Mouse (Mus musculus): ENCODE measurements around the gene 1700037C18Rik. TPM values are rescaled to one million over a fixed set of nuclear protein-coding genes. Genes with fewer than 3 reads are reported as not detected.

Gene 1700037C18Rik
- 19.5 and 20.7 TPM in 2 replicates for polyA plus RNA-seq (2012; rRNA removed)

GRCm38 (mm10) chr16:3908537-3909111 lies at the start of gene 1700037C18Rik, which contains the start of gene Cluap1:
TSS of gene 1700037C18Rik (minus strand) at chr16:3908689.
TSS of gene Cluap1 (plus strand) at chr16:3908801.
- Histone ChIP-seq H3K4me1 (ENCODE audit: control insufficient read depth, insufficient read depth, low read length) (peaks cover 4% of the 10 kb centered on the region; the same call in 1 of the 2 replicates), H3K36me3 (ENCODE audit: control insufficient read depth, insufficient read depth, low read length) (peaks cover 1% of the 10 kb centered on the region; the same call in 1 of the 2 replicates), H3K27ac (ENCODE audit: insufficient read depth, low read depth, low read length) (peak within 1 kb of the TSS; percentile 83), H3K27me3 (replicated peaks; ENCODE audit: control insufficient read depth, insufficient read depth, low read length) (no peaks in the 10 kb centered on the region), H3K4me3 (ENCODE audit: insufficient read depth, low read depth, low read length) (peak within 1 kb of the TSS; percentile 74)
- under 1% methylated on average over 33 of the region's 33 CpGs for WGBS
- TF ChIP-seq POLR2A (IDR thresholded peaks at IDR 0.05; ENCODE audit: low read depth, low read length) (peak; percentile 45), CTCF (conservative IDR thresholded peaks at IDR 0.05; ENCODE audit: insufficient read depth, insufficient read length, low read depth, low read length) (peak; percentile 84)
- DNase-seq, result peak; percentile 98

DNA sequence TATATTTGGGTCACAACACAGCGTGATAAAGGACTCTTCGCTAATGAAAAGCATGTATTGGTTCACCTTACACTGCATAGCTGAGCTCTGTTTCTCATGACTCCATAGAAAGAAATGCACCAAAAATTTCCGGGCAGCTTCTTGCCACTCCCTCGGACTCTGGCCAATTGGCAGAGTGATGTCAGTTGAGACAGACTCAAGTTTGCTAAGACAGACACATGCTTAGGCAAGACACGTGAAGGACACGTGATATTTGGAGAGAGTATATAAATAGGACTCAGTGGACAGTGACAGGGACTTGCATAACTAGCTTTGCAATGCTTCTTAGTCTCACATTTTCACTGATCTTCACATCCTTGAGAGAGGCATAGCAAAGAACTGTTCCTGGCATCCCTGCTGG lies 47.9 kb upstream of the 1700037C18Rik start:
- no peak for TF ChIP-seq POLR2A (IDR thresholded peaks at IDR 0.05; ENCODE audit: low read depth, low read length)
- TF ChIP-seq CTCF (conservative IDR thresholded peaks at IDR 0.05; ENCODE audit: insufficient read depth, insufficient read length, low read depth, low read length), result no peak
- 87% methylated on average over 6 of the region's 6 CpGs for WGBS
- no peak overlapping the region for H3K27ac ChIP-seq (ENCODE audit: insufficient read depth, low read depth, low read length)
- DNase-seq, result peak; percentile 26
- H3K4me1 ChIP-seq (ENCODE audit: control insufficient read depth, insufficient read depth, low read length), result no peaks in the 10 kb centered on the region
- H3K4me3 ChIP-seq (ENCODE audit: insufficient read depth, low read depth, low read length), result no peak overlapping the region
- no peaks in the 10 kb centered on the region for H3K27me3 ChIP-seq (replicated peaks; ENCODE audit: control insufficient read depth, insufficient read depth, low read length)
- H3K36me3 ChIP-seq (ENCODE audit: control insufficient read depth, insufficient read depth, low read length), result no peaks in the 10 kb centered on the region

DNA sequence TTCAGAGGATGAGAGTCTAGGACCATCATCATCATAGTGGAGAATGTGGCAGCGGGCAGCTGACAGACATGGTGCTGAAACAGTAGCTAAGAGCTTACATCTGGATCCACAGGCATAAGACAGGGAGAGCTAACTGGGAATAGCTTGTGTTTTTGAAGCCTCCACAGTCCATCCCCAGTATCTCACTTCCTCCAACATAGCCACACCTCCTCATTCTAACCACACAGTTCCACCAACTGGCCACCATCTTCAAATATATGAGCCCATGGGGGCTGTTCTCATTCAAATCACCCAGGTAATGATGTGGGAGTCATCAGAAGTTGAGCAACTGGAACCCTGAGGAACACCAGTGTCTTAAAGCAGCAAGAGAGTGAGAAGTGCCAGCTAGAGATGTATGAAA lies 42.7 kb upstream of the 1700037C18Rik start:
- H3K27ac ChIP-seq (ENCODE audit: insufficient read depth, low read depth, low read length), result no peak overlapping the region
- H3K27me3 ChIP-seq (replicated peaks; ENCODE audit: control insufficient read depth, insufficient read depth, low read length), result no peaks in the 10 kb centered on the region
- TF ChIP-seq CTCF (conservative IDR thresholded peaks at IDR 0.05; ENCODE audit: insufficient read depth, insufficient read length, low read depth, low read length) (no peak), POLR2A (IDR thresholded peaks at IDR 0.05; ENCODE audit: low read depth, low read length) (no peak)
- no peaks in the 10 kb centered on the region for H3K36me3 ChIP-seq (ENCODE audit: control insufficient read depth, insufficient read depth, low read length)
- no peak for DNase-seq
- WGBS, result 96% methylated on average over 1 of the region's 1 CpGs
- H3K4me3 ChIP-seq (ENCODE audit: insufficient read depth, low read depth, low read length), result no peak overlapping the region
- H3K4me1 ChIP-seq (ENCODE audit: control insufficient read depth, insufficient read depth, low read length), result no peaks in the 10 kb centered on the region

- TF ChIP-seq POLR2A (IDR thresholded peaks at IDR 0.05; ENCODE audit: low read depth, low read length) (no peak), CTCF (conservative IDR thresholded peaks at IDR 0.05; ENCODE audit: insufficient read depth, insufficient read length, low read depth, low read length) (no peak)
- peaks cover 4% of the 10 kb centered on the region; the same call in 1 of the 2 replicates for H3K4me1 ChIP-seq (ENCODE audit: control insufficient read depth, insufficient read depth, low read length)
- no peak overlapping the region for H3K27ac ChIP-seq (ENCODE audit: insufficient read depth, low read depth, low read length)
- no peak for DNase-seq
- peaks cover 1% of the 10 kb centered on the region for H3K36me3 ChIP-seq (ENCODE audit: control insufficient read depth, insufficient read depth, low read length)
- no peak overlapping the region for H3K4me3 ChIP-seq (ENCODE audit: insufficient read depth, low read depth, low read length)
- H3K27me3 ChIP-seq (replicated peaks; ENCODE audit: control insufficient read depth, insufficient read depth, low read length), result no peaks in the 10 kb centered on the region
- WGBS, result 85% methylated on average over 4 of the region's 4 CpGs
Measured at GRCm38 (mm10) chr16:3934701-3935100, 26.2 kb upstream of the 1700037C18Rik start.

DNA sequence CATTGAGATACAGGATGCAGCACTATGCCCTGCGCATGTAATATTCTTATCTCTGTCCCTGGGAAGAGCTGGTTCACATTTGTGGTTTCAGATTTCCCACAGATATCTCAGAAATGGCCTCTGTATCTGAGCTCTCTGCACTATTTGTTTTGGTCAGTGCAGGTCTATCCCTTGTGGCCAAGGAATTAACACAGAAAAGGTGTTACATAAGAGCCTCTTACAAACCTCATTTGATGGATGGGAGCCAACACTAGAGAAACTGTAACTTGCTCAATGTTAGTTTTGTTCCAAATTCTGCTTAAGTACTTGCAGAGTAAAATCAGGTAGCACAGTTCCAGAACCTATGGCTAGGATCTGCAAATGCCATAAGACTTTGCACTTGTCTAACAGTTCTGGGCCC lies 25.6 kb upstream of the 1700037C18Rik start:
- peak; percentile 84 for DNase-seq
- peaks cover 2% of the 10 kb centered on the region for H3K36me3 ChIP-seq (ENCODE audit: control insufficient read depth, insufficient read depth, low read length)
- H3K4me1 ChIP-seq (ENCODE audit: control insufficient read depth, insufficient read depth, low read length), result peaks cover 4% of the 10 kb centered on the region; the same call in 1 of the 2 replicates
- peak overlapping the region; percentile 44; the same call in 1 of the 2 replicates for H3K27ac ChIP-seq (ENCODE audit: insufficient read depth, low read depth, low read length)
- H3K27me3 ChIP-seq (replicated peaks; ENCODE audit: control insufficient read depth, insufficient read depth, low read length), result no peaks in the 10 kb centered on the region
- H3K4me3 ChIP-seq (ENCODE audit: insufficient read depth, low read depth, low read length), result no peak overlapping the region
- WGBS, result 93% methylated on average over 1 of the region's 1 CpGs
- TF ChIP-seq POLR2A (IDR thresholded peaks at IDR 0.05; ENCODE audit: low read depth, low read length) (no peak), CTCF (conservative IDR thresholded peaks at IDR 0.05; ENCODE audit: insufficient read depth, insufficient read length, low read depth, low read length) (no peak)

- no peak for TF ChIP-seq CTCF (conservative IDR thresholded peaks at IDR 0.05; ENCODE audit: insufficient read depth, insufficient read length, low read depth, low read length)
- no peak for TF ChIP-seq POLR2A (IDR thresholded peaks at IDR 0.05; ENCODE audit: low read depth, low read length)
- 87% methylated on average over 6 of the region's 6 CpGs for WGBS
- Histone ChIP-seq H3K4me3 (ENCODE audit: insufficient read depth, low read depth, low read length) (no peak overlapping the region), H3K27me3 (replicated peaks; ENCODE audit: control insufficient read depth, insufficient read depth, low read length) (no peaks in the 10 kb centered on the region), H3K36me3 (ENCODE audit: control insufficient read depth, insufficient read depth, low read length) (peaks cover 2% of the 10 kb centered on the region), H3K27ac (ENCODE audit: insufficient read depth, low read depth, low read length) (0 out of 2 replicates have a peak overlapping the region, but pooled peaks have one; percentile 44), H3K4me1 (ENCODE audit: control insufficient read depth, insufficient read depth, low read length) (peaks cover 4% of the 10 kb centered on the region; the same call in 1 of the 2 replicates)
- no peak for DNase-seq
Measured at GRCm38 (mm10) chr16:3933536-3933935, 25.0 kb upstream of the 1700037C18Rik start.

- WGBS, result 73% methylated on average over 7 of the region's 7 CpGs
- Histone ChIP-seq H3K36me3 (ENCODE audit: control insufficient read depth, insufficient read depth, low read length) (peaks cover 7% of the 10 kb centered on the region), H3K27me3 (replicated peaks; ENCODE audit: control insufficient read depth, insufficient read depth, low read length) (no peaks in the 10 kb centered on the region), H3K4me3 (ENCODE audit: insufficient read depth, low read depth, low read length) (no peak overlapping the region), H3K4me1 (ENCODE audit: control insufficient read depth, insufficient read depth, low read length) (peaks cover 4% of the 10 kb centered on the region; the same call in 1 of the 2 replicates), H3K27ac (ENCODE audit: insufficient read depth, low read depth, low read length) (no peak overlapping the region)
- TF ChIP-seq POLR2A (IDR thresholded peaks at IDR 0.05; ENCODE audit: low read depth, low read length) (no peak), CTCF (conservative IDR thresholded peaks at IDR 0.05; ENCODE audit: insufficient read depth, insufficient read length, low read depth, low read length) (no peak)
- DNase-seq, result no peak
Measured at GRCm38 (mm10) chr16:3929151-3929550, 20.7 kb upstream of the 1700037C18Rik start.
